Mouse (Mus musculus): ENCODE measurements around the gene Ano4. TPM values are rescaled to one million over a fixed set of nuclear protein-coding genes. Genes with fewer than 3 reads are reported as not detected.

Gene Ano4
- polyA plus RNA-seq, 1 experiment from 2014 or later: 9.3 TPM

DNA sequence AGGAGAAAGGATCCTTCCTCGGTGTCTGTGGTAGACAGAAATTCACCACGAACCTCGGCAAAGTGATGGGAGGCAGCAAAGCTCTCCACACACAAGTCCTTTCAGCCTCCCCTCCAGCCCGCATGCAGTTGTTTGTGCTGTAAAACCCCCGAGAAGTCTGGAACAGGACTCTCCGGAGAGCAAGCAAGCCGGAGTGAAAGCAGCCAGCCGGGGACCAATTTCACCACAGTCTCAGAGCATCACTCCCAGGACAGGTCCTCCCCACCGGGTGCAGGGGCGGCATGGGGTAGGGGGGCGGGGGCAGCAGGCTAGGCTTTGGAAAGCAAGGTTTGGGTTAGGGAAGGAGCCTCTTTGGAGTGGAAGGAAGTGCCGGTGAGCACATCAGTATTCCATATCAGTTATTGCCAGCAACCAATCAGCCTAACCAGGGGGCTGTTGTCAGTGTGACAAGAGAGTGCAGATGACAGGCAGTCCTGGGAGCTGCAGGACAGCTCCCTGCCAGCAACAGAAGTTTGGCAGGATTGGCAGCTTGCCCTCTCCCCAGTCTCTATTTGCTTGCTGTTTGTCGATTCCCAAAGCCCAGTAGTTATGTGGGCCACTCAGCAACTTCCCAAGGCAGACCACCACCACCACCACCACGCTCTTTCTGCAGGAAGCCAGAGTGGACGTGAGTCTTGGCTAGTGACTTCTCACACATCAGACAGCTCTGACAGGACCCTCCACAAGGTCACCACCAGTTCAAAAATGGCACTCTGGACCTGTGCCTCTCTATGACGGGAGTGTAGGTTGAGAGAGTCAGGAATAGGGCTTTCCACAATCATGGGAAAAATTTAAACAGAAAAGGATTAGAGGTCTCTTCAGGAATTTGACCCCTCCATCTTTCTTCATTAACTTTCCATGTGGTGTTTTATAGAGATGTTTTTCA lies 86.8 kb downstream of the Ano4 start:
- H3K27ac ChIP-seq: peak overlapping the region; percentile 85
- H3K4me2 ChIP-seq (replicated peaks): peak overlapping the region; percentile 73
- whole genome bisulfite sequencing: 2% methylated on average over 16 of the region's 16 CpGs
- H3K27me3 ChIP-seq (ENCODE audit: control insufficient read depth, insufficient read depth, low read length): no peaks in the 10 kb centered on the region
- ATAC-seq (ENCODE audit: low FRiP score) (peak; percentile 74), DNase-seq (ENCODE audit: low spot score) (peak; percentile 62)
- H3K4me3 ChIP-seq (replicated peaks; ENCODE audit: low read length): peak overlapping the region; percentile 47
- no peaks in the 10 kb centered on the region for H3K36me3 ChIP-seq (replicated peaks; ENCODE audit: control insufficient read depth, insufficient read depth)
- peaks cover 15% of the 10 kb centered on the region for H3K4me1 ChIP-seq (replicated peaks; ENCODE audit: control insufficient read depth, insufficient read depth, low read length)
- peak overlapping the region; percentile 70 for H3K9ac ChIP-seq
- no peaks in the 10 kb centered on the region for H3K9me3 ChIP-seq (ENCODE audit: control insufficient read depth, low read length)

DNA sequence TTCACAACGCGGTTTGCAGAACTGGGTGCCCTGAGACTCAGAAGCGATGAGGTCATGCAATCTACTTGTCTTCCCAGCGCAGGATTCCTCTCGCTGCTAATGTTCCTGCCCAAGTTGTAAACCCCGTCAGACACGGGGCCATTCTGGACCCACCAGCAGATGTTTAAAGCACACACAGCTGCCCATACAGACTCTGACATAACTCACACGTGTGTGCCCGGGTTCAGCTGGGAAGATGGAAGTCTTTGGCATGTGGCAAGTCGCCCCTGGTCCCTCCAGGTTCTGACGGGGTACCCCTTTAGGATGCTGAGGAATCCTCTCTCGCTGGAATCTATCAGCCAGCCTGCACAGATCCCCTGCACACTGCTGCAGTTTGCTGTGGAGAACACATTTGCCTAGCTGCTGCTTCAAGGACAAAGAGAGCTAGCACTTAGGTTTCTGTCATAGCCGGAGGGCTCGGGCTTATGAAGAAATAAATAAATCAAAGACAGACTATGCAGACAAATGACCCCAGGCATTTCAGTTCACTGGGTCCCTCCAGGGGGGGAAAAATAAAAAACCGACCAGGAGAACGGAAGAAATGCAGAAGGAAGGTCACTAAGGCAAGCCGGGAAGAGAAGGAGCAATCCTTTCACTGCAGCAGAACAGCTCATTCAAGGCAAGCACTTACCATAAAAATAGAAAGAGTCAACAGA lies 87.7 kb downstream of the Ano4 start:
- WGBS: 1% methylated on average over 17 of the region's 17 CpGs
- Histone ChIP-seq H3K9me3 (ENCODE audit: control insufficient read depth, low read length) (no peaks in the 10 kb centered on the region), H3K27ac (peak overlapping the region; percentile 85), H3K9ac (peak overlapping the region; percentile 70), H3K27me3 (ENCODE audit: control insufficient read depth, insufficient read depth, low read length) (no peaks in the 10 kb centered on the region), H3K36me3 (replicated peaks; ENCODE audit: control insufficient read depth, insufficient read depth) (no peaks in the 10 kb centered on the region), H3K4me2 (replicated peaks) (peak overlapping the region; percentile 73), H3K4me1 (replicated peaks; ENCODE audit: control insufficient read depth, insufficient read depth, low read length) (peaks cover 15% of the 10 kb centered on the region), H3K4me3 (replicated peaks; ENCODE audit: low read length) (peak overlapping the region; percentile 47)
- DNase-seq (ENCODE audit: low spot score): peak; percentile 47
- peak; percentile 74 for ATAC-seq (ENCODE audit: low FRiP score)

DNA sequence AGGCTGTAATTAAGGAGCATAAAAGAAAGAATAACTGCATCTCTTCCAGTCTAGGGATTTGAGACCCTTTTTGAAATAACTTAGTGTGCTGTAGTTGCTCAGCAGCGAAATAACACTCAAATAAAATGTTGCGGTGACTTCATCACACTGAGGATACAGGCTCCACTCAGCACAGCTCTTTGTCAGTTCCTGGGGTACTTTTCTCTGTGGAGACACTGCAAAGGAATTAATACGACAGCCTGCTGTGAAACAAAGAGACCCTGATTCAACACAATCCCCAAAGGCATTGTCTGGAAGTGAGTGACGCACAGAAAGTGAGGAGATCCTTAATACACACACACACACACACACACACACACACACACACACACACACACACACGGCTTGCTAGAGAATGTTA lies 89.8 kb downstream of the Ano4 start:
- ATAC-seq (ENCODE audit: low FRiP score): no peak

DNA sequence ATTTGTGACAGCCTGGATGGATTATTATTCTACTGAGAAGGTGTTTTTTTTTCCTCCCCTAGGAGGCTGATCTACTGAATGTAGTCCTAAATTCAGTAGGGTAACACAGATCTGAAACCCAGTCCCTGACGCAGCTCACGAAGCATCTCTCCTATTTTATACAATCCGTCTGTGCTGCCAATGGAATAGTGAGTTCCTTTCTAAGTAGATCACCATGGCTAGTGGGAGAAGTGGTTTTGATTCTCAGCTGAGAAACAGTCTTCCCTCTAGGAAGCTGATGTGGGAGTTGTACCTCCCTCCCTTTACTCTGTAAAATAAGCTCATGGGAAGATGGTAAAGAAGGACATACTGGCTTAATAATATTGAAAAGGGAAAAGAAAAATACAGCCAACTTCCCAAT lies 90.8 kb downstream of the Ano4 start:
- DNase-seq (ENCODE audit: low spot score): no peak
- no peaks in the 10 kb centered on the region for H3K9me3 ChIP-seq (ENCODE audit: control insufficient read depth, low read length)
- no peak overlapping the region for H3K4me3 ChIP-seq (replicated peaks; ENCODE audit: low read length)
- no peak for ATAC-seq (ENCODE audit: low FRiP score)
- no peak overlapping the region for H3K9ac ChIP-seq
- no peak overlapping the region for H3K27ac ChIP-seq
- H3K4me1 ChIP-seq (replicated peaks; ENCODE audit: control insufficient read depth, insufficient read depth, low read length): peaks cover 15% of the 10 kb centered on the region
- H3K4me2 ChIP-seq (replicated peaks): no peak overlapping the region
- H3K36me3 ChIP-seq (replicated peaks; ENCODE audit: control insufficient read depth, insufficient read depth): no peaks in the 10 kb centered on the region
- H3K27me3 ChIP-seq (ENCODE audit: control insufficient read depth, insufficient read depth, low read length): no peaks in the 10 kb centered on the region
- WGBS: 74% methylated on average over 3 of the region's 3 CpGs

More for the DNA sequence above, 89.8 kb downstream of the Ano4 start:
- 30% methylated on average over 5 of the region's 5 CpGs for WGBS
- H3K36me3 ChIP-seq (replicated peaks; ENCODE audit: control insufficient read depth, insufficient read depth): no peaks in the 10 kb centered on the region
- no peak for DNase-seq (ENCODE audit: low spot score)
- no peak overlapping the region for H3K4me3 ChIP-seq (replicated peaks; ENCODE audit: low read length)
- H3K9me3 ChIP-seq (ENCODE audit: control insufficient read depth, low read length): no peaks in the 10 kb centered on the region
- no peak overlapping the region for H3K27ac ChIP-seq
- peaks cover 15% of the 10 kb centered on the region for H3K4me1 ChIP-seq (replicated peaks; ENCODE audit: control insufficient read depth, insufficient read depth, low read length)
- 0 out of 2 replicates have a peak overlapping the region, but pooled peaks have one; percentile 24 for H3K9ac ChIP-seq
- no peaks in the 10 kb centered on the region for H3K27me3 ChIP-seq (ENCODE audit: control insufficient read depth, insufficient read depth, low read length)
- peak overlapping the region; percentile 73 for H3K4me2 ChIP-seq (replicated peaks)

DNA sequence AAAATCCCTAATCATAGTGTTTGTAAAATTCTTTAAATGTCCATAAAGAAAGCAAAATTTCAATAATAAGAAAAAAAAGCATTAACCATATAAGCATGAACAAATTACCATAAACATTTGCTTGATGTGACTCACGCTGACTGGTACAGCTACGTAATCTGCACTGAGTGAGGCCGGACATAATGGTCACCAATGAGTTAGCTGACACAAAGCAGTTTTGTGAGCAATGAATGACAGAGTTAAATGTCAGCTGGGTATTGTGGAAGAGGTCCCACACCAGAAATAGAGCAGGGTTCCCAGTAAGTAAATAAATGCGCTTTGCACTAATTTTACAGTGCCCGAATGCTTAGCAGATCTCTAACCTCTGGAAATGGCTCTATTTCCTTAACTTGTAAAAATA lies 91.9 kb downstream of the Ano4 start:
- ATAC-seq (ENCODE audit: low FRiP score) (no peak), DNase-seq (ENCODE audit: low spot score) (no peak)
- WGBS: 69% methylated on average over 5 of the region's 5 CpGs
- no peak overlapping the region for H3K4me2 ChIP-seq (replicated peaks)
- no peak overlapping the region for H3K9ac ChIP-seq
- H3K4me3 ChIP-seq (replicated peaks; ENCODE audit: low read length): no peak overlapping the region
- H3K27me3 ChIP-seq (ENCODE audit: control insufficient read depth, insufficient read depth, low read length): no peaks in the 10 kb centered on the region
- 0 out of 2 replicates have a peak, but pooled peaks cover 5% of the 10 kb centered on the region for H3K4me1 ChIP-seq (replicated peaks; ENCODE audit: control insufficient read depth, insufficient read depth, low read length)
- no peaks in the 10 kb centered on the region for H3K36me3 ChIP-seq (replicated peaks; ENCODE audit: control insufficient read depth, insufficient read depth)
- H3K27ac ChIP-seq: no peak overlapping the region
- H3K9me3 ChIP-seq (ENCODE audit: control insufficient read depth, low read length): no peaks in the 10 kb centered on the region

DNA sequence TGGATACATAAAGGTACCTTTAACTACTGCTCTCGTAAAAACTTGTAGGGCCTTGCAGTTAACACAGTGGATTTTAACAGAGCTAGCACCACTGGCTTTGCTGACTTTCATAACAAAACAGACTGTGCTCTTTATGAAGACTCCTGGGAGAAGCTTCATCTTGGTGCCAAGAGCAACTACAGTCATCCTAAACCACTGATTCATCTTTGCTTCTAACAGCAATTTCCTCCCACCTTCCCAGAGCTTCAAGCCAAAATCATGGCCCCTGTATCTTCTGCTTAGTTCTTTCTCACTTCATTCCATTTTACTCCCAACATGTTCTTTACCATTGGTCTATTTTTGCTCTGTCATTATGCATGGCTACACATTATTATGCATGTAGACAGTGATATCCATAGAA lies 100.8 kb downstream of the Ano4 start:
- no peak overlapping the region for H3K27ac ChIP-seq
- H3K4me3 ChIP-seq (replicated peaks; ENCODE audit: low read length): no peak overlapping the region
- H3K4me1 ChIP-seq (replicated peaks; ENCODE audit: control insufficient read depth, insufficient read depth, low read length): no peaks in the 10 kb centered on the region
- 86% methylated on average over 1 of the region's 1 CpGs for WGBS
- ATAC-seq (ENCODE audit: low FRiP score) (no peak), DNase-seq (ENCODE audit: low spot score) (no peak)
- H3K4me2 ChIP-seq (replicated peaks): no peak overlapping the region
- H3K9ac ChIP-seq: no peak overlapping the region
- no peaks in the 10 kb centered on the region for H3K36me3 ChIP-seq (replicated peaks; ENCODE audit: control insufficient read depth, insufficient read depth)
- no peaks in the 10 kb centered on the region for H3K9me3 ChIP-seq (ENCODE audit: control insufficient read depth, low read length)
- H3K27me3 ChIP-seq (ENCODE audit: control insufficient read depth, insufficient read depth, low read length): no peaks in the 10 kb centered on the region

DNA sequence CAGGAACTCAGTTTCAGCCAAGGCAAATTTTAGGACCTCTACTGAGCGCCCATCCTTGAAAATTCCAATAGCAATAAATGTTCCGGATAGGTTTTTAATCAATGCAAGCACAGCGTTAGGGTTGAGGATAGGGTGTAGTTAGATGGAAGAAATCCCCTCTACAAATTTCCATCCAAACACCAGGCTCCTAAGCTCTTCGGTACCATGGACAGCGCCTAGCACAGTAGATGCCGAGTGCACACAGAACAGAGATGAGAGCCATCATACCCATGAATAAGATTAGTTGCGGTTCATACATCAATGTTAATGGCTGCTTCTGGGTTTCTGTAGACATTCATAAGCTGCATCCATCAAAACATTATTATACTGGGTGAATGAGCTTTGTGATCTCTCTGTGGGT lies 120.0 kb downstream of the Ano4 start:
- Histone ChIP-seq H3K4me3 (replicated peaks; ENCODE audit: low read length) (no peak overlapping the region), H3K4me1 (replicated peaks; ENCODE audit: control insufficient read depth, insufficient read depth, low read length) (no peaks in the 10 kb centered on the region), H3K4me2 (replicated peaks) (no peak overlapping the region), H3K27me3 (ENCODE audit: control insufficient read depth, insufficient read depth, low read length) (no peaks in the 10 kb centered on the region), H3K27ac (no peak overlapping the region), H3K9me3 (ENCODE audit: control insufficient read depth, low read length) (no peaks in the 10 kb centered on the region), H3K36me3 (replicated peaks; ENCODE audit: control insufficient read depth, insufficient read depth) (no peaks in the 10 kb centered on the region), H3K9ac (no peak overlapping the region)
- DNase-seq (ENCODE audit: low spot score) (peak; percentile 64), ATAC-seq (ENCODE audit: low FRiP score) (no peak)
- 34% methylated on average over 7 of the region's 7 CpGs for WGBS

DNA sequence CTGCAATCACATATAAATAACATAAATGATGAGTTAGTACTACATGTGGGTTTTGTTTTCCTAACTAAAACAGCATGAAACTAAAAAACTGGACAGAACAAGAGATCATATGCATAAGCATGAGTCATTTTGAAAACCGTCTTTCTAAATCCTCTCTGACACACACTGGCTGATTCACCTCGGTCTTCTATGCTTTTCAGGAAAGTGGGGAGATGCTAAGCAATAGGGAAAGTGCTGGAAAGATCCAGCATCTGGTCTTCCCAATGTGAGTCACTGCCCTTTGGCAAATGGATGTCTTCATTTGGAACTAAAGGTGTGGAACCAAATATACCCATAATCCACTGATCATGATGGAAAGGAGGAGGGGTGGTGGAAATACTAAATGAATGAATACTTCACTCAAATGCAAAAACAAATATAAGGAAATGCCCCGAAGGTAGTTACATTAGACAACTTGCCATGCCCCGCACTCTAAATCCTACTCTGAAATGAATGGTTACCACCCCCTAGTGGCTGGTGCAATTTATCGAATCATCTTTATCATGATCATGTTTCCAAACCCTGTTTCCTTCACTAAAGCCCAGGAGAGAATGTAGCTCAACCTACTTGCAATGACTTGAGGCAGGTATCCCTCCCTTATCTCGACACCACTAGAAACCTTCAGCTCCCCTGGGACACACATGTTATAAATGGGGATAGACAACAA lies 122.1 kb downstream of the Ano4 start:
- no peak for ATAC-seq (ENCODE audit: low FRiP score)
- WGBS: 82% methylated on average over 6 of the region's 6 CpGs
- no peaks in the 10 kb centered on the region for H3K27me3 ChIP-seq (ENCODE audit: control insufficient read depth, insufficient read depth, low read length)

DNA sequence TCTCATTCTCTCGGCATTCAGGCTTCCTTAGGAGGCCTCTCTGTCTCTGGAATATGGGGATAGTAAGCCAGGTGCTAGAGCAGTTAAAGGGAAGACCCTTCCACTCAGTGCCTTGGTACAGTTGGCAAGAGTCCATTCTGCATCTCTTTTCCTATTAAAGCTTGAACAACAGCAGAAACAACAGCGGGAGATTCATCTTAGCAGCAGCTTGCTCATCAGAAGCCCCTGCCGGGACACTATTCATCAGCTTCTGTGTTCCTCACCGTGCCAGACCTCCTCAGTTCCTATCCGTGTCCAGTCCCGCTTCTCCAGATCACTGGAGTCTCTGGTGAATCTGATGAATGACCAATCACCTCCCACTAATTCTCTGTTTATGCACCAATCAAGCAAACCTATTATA lies 128.5 kb downstream of the Ano4 start:
- H3K9me3 ChIP-seq (ENCODE audit: control insufficient read depth, low read length): no peaks in the 10 kb centered on the region
- H3K4me3 ChIP-seq (replicated peaks; ENCODE audit: low read length): no peak overlapping the region
- no peak overlapping the region for H3K4me2 ChIP-seq (replicated peaks)
- 55% methylated on average over 6 of the region's 6 CpGs for WGBS
- ATAC-seq (ENCODE audit: low FRiP score) (no peak), DNase-seq (ENCODE audit: low spot score) (no peak)
- H3K4me1 ChIP-seq (replicated peaks; ENCODE audit: control insufficient read depth, insufficient read depth, low read length): no peaks in the 10 kb centered on the region
- no peaks in the 10 kb centered on the region for H3K27me3 ChIP-seq (ENCODE audit: control insufficient read depth, insufficient read depth, low read length)
- H3K27ac ChIP-seq: no peak overlapping the region
- H3K36me3 ChIP-seq (replicated peaks; ENCODE audit: control insufficient read depth, insufficient read depth): no peaks in the 10 kb centered on the region
- no peak overlapping the region for H3K9ac ChIP-seq

More for the DNA sequence above, 122.1 kb downstream of the Ano4 start:
- Histone ChIP-seq H3K4me2 (replicated peaks) (no peak overlapping the region), H3K36me3 (replicated peaks; ENCODE audit: control insufficient read depth, insufficient read depth) (no peaks in the 10 kb centered on the region), H3K4me3 (replicated peaks; ENCODE audit: low read length) (no peak overlapping the region), H3K4me1 (replicated peaks; ENCODE audit: control insufficient read depth, insufficient read depth, low read length) (no peaks in the 10 kb centered on the region), H3K9ac (no peak overlapping the region), H3K9me3 (ENCODE audit: control insufficient read depth, low read length) (no peaks in the 10 kb centered on the region), H3K27ac (no peak overlapping the region)
- no peak for DNase-seq (ENCODE audit: low spot score)

Measured in hindbrain, embryonic 14.5 days (tissue).